Mouse (Mus musculus): ENCODE measurements at regions not wholly inside any gene's neighbourhood (a gene's known extent, or its start where the extent isn't known, plus 50 kb on each side); places are given as distances from the start of the nearest gene placed in this dataset.

- TF ChIP-seq CTCF (IDR thresholded peaks at IDR 0.05; ENCODE audit: insufficient read depth, low read depth, low read length) (no peak), POLR2A (IDR thresholded peaks at IDR 0.05; ENCODE audit: insufficient read depth, low read depth, low read length) (no peak)
Observed at GRCm38 (mm10) chr19:6666187-6666722, 123.4 kb upstream of the Slc22a12 start.

Measured in olfactory bulb, adult 2 months (tissue).